ENCODE assay signal across 8 mouse cellular contexts in the genomic region with DNA sequence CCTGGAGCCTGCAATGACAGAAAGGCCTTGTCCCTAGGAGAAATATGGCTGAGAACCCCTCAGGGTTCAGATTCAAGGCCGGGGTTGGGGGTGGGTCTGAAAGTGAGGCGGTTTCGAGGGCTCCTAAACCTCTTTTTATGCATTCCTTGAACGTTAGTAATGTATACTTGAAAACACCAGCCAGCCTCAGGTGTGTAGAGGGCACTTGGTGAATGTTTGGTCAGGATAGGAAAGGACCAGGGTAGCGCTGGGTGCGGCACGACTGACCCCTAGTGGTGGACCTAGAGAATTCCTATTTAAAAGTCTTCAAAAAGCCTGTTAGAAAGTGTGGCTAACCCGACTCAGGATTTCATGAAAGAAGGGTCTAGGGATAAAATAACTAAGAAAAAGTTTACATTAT.
DNase-seq lines count a peak whose midpoint lies in the region; TF ChIP-seq lines count a peak whose summit lies in the region.

No protein-coding gene starts in this region.

- H3K4me1 ChIP-seq in spleen, adult 2 months (ENCODE audit: control insufficient read depth, insufficient read depth, insufficient read length) = no peaks in the 10 kb centered on the region

- 24% methylated on average over 8 of the region's 8 CpGs for WGBS in spleen, adult 2 months

- peak; percentile 41 for DNase-seq in gastrocnemius, adult 18-20 months (ENCODE audit: low spot score)
- DNase-seq in gastrocnemius, adult 8-10 months (ENCODE audit: low spot score in 2 of 2) = no peak
- DNase-seq in urinary bladder, postnatal 14 days (ENCODE audit: low spot score) = peak; percentile 38
- no peak for DNase-seq in urinary bladder, postnatal 10 days (ENCODE audit: low spot score)
- peak; percentile 76 to 78 for DNase-seq in cerebellum, postnatal 10 days
- peak; percentile 21 for DNase-seq in gastrocnemius, postnatal 25 days
- peak; percentile 42 to 56 for DNase-seq in lung, adult 18-20 months
- peak; percentile 25 to 29 for DNase-seq in spleen, adult 2 months (ENCODE audit: low read depth in 1 of 2, low spot score in 2 of 2)

- H3K36me3 ChIP-seq in spleen, adult 2 months (ENCODE audit: control insufficient read depth, insufficient read depth, low read length) = no peaks in the 10 kb centered on the region

- peak; percentile 87; the same call in 1 of the 2 replicates for TF ChIP-seq CTCF in spleen, adult 2 months (IDR thresholded peaks at IDR 0.05; ENCODE audit: extremely low read depth, insufficient read depth, insufficient read length, insufficient replicate concordance)

- no peaks in the 10 kb centered on the region for H3K27me3 ChIP-seq in spleen, adult 2 months (ENCODE audit: control insufficient read depth, insufficient read depth, low read length)

- no peak overlapping the region for H3K4me3 ChIP-seq in spleen, adult 2 months (ENCODE audit: extremely low read depth, insufficient read depth, insufficient read length)

- no peak for TF ChIP-seq POLR2A in spleen, adult 2 months (IDR thresholded peaks at IDR 0.05; ENCODE audit: low read depth, low read length)

- H3K27ac ChIP-seq in spleen, adult 2 months (ENCODE audit: insufficient read depth, low read length) = no peak overlapping the region

Comparison
In these comparisons a context has a peak if more than half of its experiments do, and no peak if none do; other contexts are left out.
1. DNase-seq: peak in gastrocnemius, adult 18-20 months (single experiment), urinary bladder, postnatal 14 days (single experiment), cerebellum, postnatal 10 days (2 of 2), gastrocnemius, postnatal 25 days (single experiment), lung, adult 18-20 months (2 of 2) and spleen, adult 2 months (2 of 2); none in gastrocnemius, adult 8-10 months (0 of 2) and urinary bladder, postnatal 10 days (single experiment).